Mouse (Mus musculus): ENCODE data around the gene Plppr1.
A peak's percentile ranks its signal among the peaks of the same experiment; 100 is the strongest.

The Plppr1 gene

GRCm38 (mm10) chr4:49059021-49059401 is at the start of gene Plppr1:
Gene Plppr1, plus strand, starts transcription at chr4:49059273.
- peak; percentile 45 for DNase-seq

- DNase-seq, result no peak
Measured at GRCm38 (mm10) chr4:49016701-49017100, 42.4 kb upstream of the Plppr1 start.

- DNase-seq, result no peak
Measured at GRCm38 (mm10) chr4:49023221-49023620, 35.9 kb upstream of the Plppr1 start.

- no peak for DNase-seq
Measured at GRCm38 (mm10) chr4:49038311-49038710, 20.8 kb upstream of the Plppr1 start.

- no peak for DNase-seq
Measured at GRCm38 (mm10) chr4:49039854-49040253, 19.2 kb upstream of the Plppr1 start.

- no peak for DNase-seq
Measured at GRCm38 (mm10) chr4:49041655-49042054, 17.4 kb upstream of the Plppr1 start.

- DNase-seq, result no peak
Measured at GRCm38 (mm10) chr4:49050628-49051027, 8.4 kb upstream of the Plppr1 start.

GRCm38 (mm10) chr4:49057916-49058315 is 1.2 kb upstream of the Plppr1 start:
- DNase-seq, result no peak

- peak; percentile 4 for DNase-seq
Measured at GRCm38 (mm10) chr4:49058557-49058956, 516 bp upstream of the Plppr1 start.

- peak; percentile 59 for DNase-seq
Measured at GRCm38 (mm10) chr4:49059402-49060381, 619 bp downstream of the Plppr1 start.

GRCm38 (mm10) chr4:49069471-49069870 is 10.4 kb downstream of the Plppr1 start:
- no peak for DNase-seq

GRCm38 (mm10) chr4:49072886-49073285 is 13.8 kb downstream of the Plppr1 start:
- no peak for DNase-seq

GRCm38 (mm10) chr4:49075881-49076280 is 16.8 kb downstream of the Plppr1 start:
- no peak for DNase-seq

GRCm38 (mm10) chr4:49079399-49079798 is 20.3 kb downstream of the Plppr1 start:
- no peak for DNase-seq

GRCm38 (mm10) chr4:49088205-49088604 is 29.1 kb downstream of the Plppr1 start:
- no peak for DNase-seq

- no peak for DNase-seq
Measured at GRCm38 (mm10) chr4:49090461-49090860, 31.4 kb downstream of the Plppr1 start.

GRCm38 (mm10) chr4:49099448-49099847 is 40.4 kb downstream of the Plppr1 start:
- no peak for DNase-seq

- DNase-seq, result no peak
Measured at GRCm38 (mm10) chr4:49101934-49102768, 43.1 kb downstream of the Plppr1 start.

GRCm38 (mm10) chr4:49102769-49103193 is 43.7 kb downstream of the Plppr1 start:
- DNase-seq, result no peak

GRCm38 (mm10) chr4:49104860-49105259 is 45.8 kb downstream of the Plppr1 start:
- DNase-seq, result no peak

- no peak for DNase-seq
Measured at GRCm38 (mm10) chr4:49107895-49108294, 48.8 kb downstream of the Plppr1 start.

GRCm38 (mm10) chr4:49108371-49108770 is 49.3 kb downstream of the Plppr1 start:
- peak; percentile 9 for DNase-seq

- no peak for DNase-seq
Measured at GRCm38 (mm10) chr4:49109989-49110388, 50.9 kb downstream of the Plppr1 start.

GRCm38 (mm10) chr4:49118842-49119241 is 59.8 kb downstream of the Plppr1 start:
- DNase-seq, result no peak
